Mouse (Mus musculus) liver, postnatal 0 days (tissue): ENCODE results near the gene Epb41l3.

Source experiments
- CTCF ChIP-seq: sonication (generic); IDR thresholded peaks from 2 replicates; pipeline ENCODE4 v1.5.1; 2016; ENCODE audit warnings: antibody characterized with exemption, low read depth
- EP300 ChIP-seq: IDR thresholded peaks from 2 replicates; pipeline ENCODE4 v1.6.1; 2016; ENCODE audit warnings: antibody characterized with exemption, low read depth, mild to moderate bottlenecking

- no peak for TF ChIP-seq EP300
- TF ChIP-seq CTCF = no peak
These were observed 145.4 kb downstream of the Epb41l3 start for GRCm38 (mm10) chr17:69220849-69221248.
